Mouse (Mus musculus) lung, adult 2 months (tissue): ENCODE measurements around the gene Cd101.

Experiments used
- CTCF ChIP-seq: fragments of 200-500 bp; IDR thresholded peaks from 2 replicates; pipeline ENCODE4 v1.5.1; 2011; ENCODE audit warnings: mild to moderate bottlenecking, low read length, control low read depth; ENCODE audit not compliant: insufficient read depth
- POLR2A ChIP-seq: fragments of 200-500 bp; IDR thresholded peaks from 2 replicates; pipeline ENCODE4 v1.6.1; 2011; ENCODE audit warnings: low read depth, mild to moderate bottlenecking, control low read depth, low read length, borderline replicate concordance; ENCODE audit errors: extremely low read depth

GRCm38 (mm10) chr3:101030630-101031029, 1.3 kb upstream of the Cd101 start:
- TF ChIP-seq CTCF (no peak), POLR2A (no peak)
